Mouse (Mus musculus) mammary gland, adult 2 months (tissue): ENCODE measurements around the gene Cdk5. TPM values are rescaled to one million over a fixed set of nuclear protein-coding genes. Genes with fewer than 3 reads are reported as not detected.

Experiments used
- polyA plus RNA-seq: library from polyadenylated mRNA; depleted of rRNA; stranded (reverse); fragments of >200 nt; gene quantifications from 2 replicates; pipeline ENCODE4 v1.2.3, GENCODE M21; 2012; ENCODE audit warnings: low replicate concordance; rRNA removed

The Cdk5 gene
- 59.6 and 90.1 TPM in 2 replicates for polyA plus RNA-seq

GRCm38 (mm10) chr5:24423129-24424003 is at the start of gene Cdk5, which contains the start of gene Slc4a2:
TSS of gene Cdk5 (minus strand) at chr5:24423530.
TSS of gene Slc4a2 (plus strand) at chr5:24423837.

GRCm38 (mm10) chr5:24452030-24452690 is 28.8 kb upstream of the Cdk5 start, which contains the start of gene Agap3:
TSS of gene Agap3 (plus strand) at chr5:24452177.

GRCm38 (mm10) chr5:24447624-24448298 is 24.4 kb upstream of the Cdk5 start, which contains the start of gene Tmub1:
TSS of gene Tmub1 (minus strand) at chr5:24447854.

GRCm38 (mm10) chr5:24444746-24445427 is 21.6 kb upstream of the Cdk5 start, which contains the start of gene Fastk:
TSS of gene Fastk (minus strand) at chr5:24445287.

GRCm38 (mm10) chr5:24413042-24413693 is 10.2 kb downstream of the Cdk5 start, which contains the start of gene Asic3:
TSS of gene Asic3 (plus strand) at chr5:24413392.

GRCm38 (mm10) chr5:24393392-24393997 is 29.8 kb downstream of the Cdk5 start, which contains the start of gene Abcb8:
TSS of gene Abcb8 (plus strand) at chr5:24393663.

GRCm38 (mm10) chr5:24391864-24392263 is 31.5 kb downstream of the Cdk5 start, which contains the start of gene Atg9b:
TSS of gene Atg9b (minus strand) at chr5:24392143.

Other genes with a start within 250 kb of the Cdk5 start
- gene Kcnh2, start 71.9 kb downstream of the Cdk5 start, polyA plus RNA-seq: 13.7 and 24.4 TPM in 2 replicates
- gene Nos3, start 58.7 kb downstream of the Cdk5 start, polyA plus RNA-seq: 38.7 and 58.4 TPM in 2 replicates
- 7.8 and 12.0 TPM in 2 replicates for gene Atg9b, start 31.4 kb downstream of the Cdk5 start, polyA plus RNA-seq
- 97.8 and 104 TPM in 2 replicates for gene Abcb8, start 29.9 kb downstream of the Cdk5 start, polyA plus RNA-seq
- 0.95 and 1.1 TPM in 2 replicates for gene Asic3, start 10.1 kb downstream of the Cdk5 start, polyA plus RNA-seq
- gene Slc4a2, start 307 bp upstream of the Cdk5 start, polyA plus RNA-seq: 62.3 and 66.7 TPM in 2 replicates
- gene Fastk, start 21.8 kb upstream of the Cdk5 start, polyA plus RNA-seq: 372 and 415 TPM in 2 replicates
- gene Tmub1, start 24.3 kb upstream of the Cdk5 start, polyA plus RNA-seq: 57.8 and 87.6 TPM in 2 replicates
- gene Agap3, start 28.6 kb upstream of the Cdk5 start, polyA plus RNA-seq: 70.6 and 92.1 TPM in 2 replicates
- 0.03 TPM in 1 of 2 replicates, not detected in the other for gene Gbx1, start 103.7 kb upstream of the Cdk5 start, polyA plus RNA-seq
- 1.3 and 24.4 TPM in 2 replicates for gene Asb10, start 117.4 kb upstream of the Cdk5 start, polyA plus RNA-seq
- not detected in 2 replicates for gene 4931409K22Rik, start 133.3 kb upstream of the Cdk5 start, polyA plus RNA-seq
- gene Abcf2, start 153.9 kb upstream of the Cdk5 start, polyA plus RNA-seq: 53.6 and 75.4 TPM in 2 replicates
- gene Chpf2, start 163.2 kb upstream of the Cdk5 start, polyA plus RNA-seq: 47.7 and 76.0 TPM in 2 replicates
- gene Smarcd3, start 200.9 kb upstream of the Cdk5 start, polyA plus RNA-seq: 20.4 and 39.0 TPM in 2 replicates